Mouse (Mus musculus) CD4-positive, CD25-positive, alpha-beta regulatory T cell, adult 9 weeks (primary cell): ENCODE results near the gene Mbl2. TPM values are rescaled to one million over a fixed set of nuclear protein-coding genes. Genes with fewer than 3 reads are reported as not detected.

Experiments used
- polyA plus RNA-seq: library from polyadenylated mRNA; unstranded; fragments of 100-300 nt; shearing (Covaris generic); gene quantifications from one replicate; pipeline ENCODE4 v1.2.1, GENCODE M21; 2017

Gene Mbl2
- not detected for polyA plus RNA-seq

DNA sequence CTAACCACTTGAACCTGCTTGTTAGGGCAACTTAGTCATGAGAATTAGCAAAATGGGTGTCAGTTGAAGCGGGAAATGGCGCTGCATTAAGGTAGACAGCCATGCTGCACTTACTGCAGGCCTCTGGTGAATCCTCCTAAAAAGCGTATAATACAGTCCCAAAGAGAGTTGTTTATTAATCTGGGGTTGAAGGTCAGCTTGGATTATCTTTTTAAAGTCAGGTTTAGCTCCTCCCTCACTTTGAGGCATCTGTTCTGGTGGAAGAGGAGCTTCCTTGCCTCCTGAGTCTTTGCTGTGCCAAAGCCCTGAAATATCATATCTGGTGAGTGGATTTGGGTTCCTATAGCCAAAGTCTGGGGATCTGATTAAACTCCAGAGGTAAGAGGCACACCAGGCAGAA, at the start of gene Mbl2:
TSS of gene Mbl2 (plus strand) at position 252 of the 400 bp plus-strand sequence.

Other genes starting within 250 kb of the Mbl2 start
- gene Trpd52l3, start 229.2 kb upstream of the Mbl2 start, polyA plus RNA-seq: not detected
- gene Uhrf2, start 202.4 kb upstream of the Mbl2 start, polyA plus RNA-seq: 24.9 TPM
- 0.21 TPM for gene Gldc, start 57.5 kb upstream of the Mbl2 start, polyA plus RNA-seq